ENCODE assay signal across 7 mouse cellular contexts in the genomic region with DNA sequence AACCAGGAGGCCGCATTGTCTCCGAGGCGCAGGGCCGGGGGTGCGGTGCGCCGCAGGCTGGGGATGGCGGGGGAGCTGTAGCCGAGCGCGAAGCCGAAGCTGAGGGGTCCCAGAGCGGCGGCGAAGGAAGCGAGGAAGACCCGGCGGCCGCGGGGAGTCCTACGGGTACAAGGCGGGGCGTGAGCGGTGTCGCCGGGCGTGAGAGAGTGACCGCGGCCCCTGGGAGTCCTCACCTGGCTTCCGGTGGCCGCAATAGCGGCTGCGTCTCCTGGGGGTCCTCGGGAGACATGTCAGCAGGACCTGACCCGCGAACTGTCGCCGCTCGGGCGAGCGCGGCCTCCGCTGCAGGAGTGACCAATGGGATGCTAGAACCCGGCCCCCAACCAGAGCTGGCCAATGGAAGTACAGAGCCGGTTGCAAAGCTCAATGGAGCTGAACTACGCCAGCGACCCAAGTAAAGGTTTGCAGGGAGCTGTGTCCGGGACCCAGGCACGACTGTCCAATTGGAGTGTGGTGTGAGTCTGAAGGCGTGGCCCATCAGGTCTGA. TPM values are rescaled to one million over a fixed set of nuclear protein-coding genes. Genes with fewer than 3 reads are reported as not detected.
A peak's percentile ranks its signal among the peaks of the same experiment; 100 is the strongest.
DNase-seq lines count a peak whose midpoint lies in the region; ATAC-seq lines count a peak whose summit lies in the region.

TSS of gene Slc2a8 (minus strand) at position 359 of the 547 bp plus-strand sequence.

- DNase-seq in adrenal gland, adult 8-10 months = peak; percentile 93
- DNase-seq in embryo, embryonic 9.5 days (ENCODE audit: extremely low spot score) = peak; percentile 92
- DNase-seq in gastrocnemius, postnatal 4 days (ENCODE audit: low spot score in 2 of 2) = peak; percentile 68 to 87
- DNase-seq in left cerebral cortex, postnatal 36 days (ENCODE audit: low spot score in 2 of 2) = peak; percentile 91 to 92
- DNase-seq in midbrain, embryonic 11.5 days (ENCODE audit: low spot score, missing footprints) = peak; percentile 96
- DNase-seq in skeletal muscle tissue, adult 2 months (ENCODE audit: low read depth, low spot score) = peak; percentile 95

- H3K27ac ChIP-seq in intestine, embryonic 16.5 days (ENCODE audit: low read length) = peak within 1 kb of the TSS; percentile 62
- H3K27ac ChIP-seq in midbrain, embryonic 11.5 days (ENCODE audit: low read depth, low read length) = peak within 1 kb of the TSS; percentile 56

- H3K36me3 ChIP-seq in intestine, embryonic 16.5 days (ENCODE audit: control insufficient read depth, insufficient read depth, low read length) = no peaks in the 10 kb centered on the region
- no peaks in the 10 kb centered on the region for H3K36me3 ChIP-seq in midbrain, embryonic 11.5 days (ENCODE audit: control insufficient read depth, insufficient read depth, low read length)

- peak within 1 kb of the TSS; percentile 87 for H3K4me3 ChIP-seq in intestine, embryonic 16.5 days (ENCODE audit: low read length)
- H3K4me3 ChIP-seq in midbrain, embryonic 11.5 days (ENCODE audit: low read depth, low read length) = peak within 1 kb of the TSS; percentile 82

- H3K9ac ChIP-seq in intestine, embryonic 16.5 days (ENCODE audit: low read depth, low read length) = peak within 1 kb of the TSS; percentile 90
- peak within 1 kb of the TSS; percentile 83 for H3K9ac ChIP-seq in midbrain, embryonic 11.5 days (ENCODE audit: low read length)

- ATAC-seq in intestine, embryonic 16.5 days = peak; percentile 99
- peak; percentile 99 for ATAC-seq in midbrain, embryonic 11.5 days (ENCODE audit: low FRiP score)

- H3K27me3 ChIP-seq in intestine, embryonic 16.5 days (replicated peaks; ENCODE audit: control insufficient read depth, insufficient read depth, low read length) = no peaks in the 10 kb centered on the region
- H3K27me3 ChIP-seq in midbrain, embryonic 11.5 days (ENCODE audit: control insufficient read depth, insufficient read depth, low read length) = no peaks in the 10 kb centered on the region

- WGBS in intestine, embryonic 16.5 days = under 1% methylated on average over 49 of the region's 50 CpGs
- WGBS in midbrain, embryonic 11.5 days = under 1% methylated on average over 50 of the region's 50 CpGs

- peaks cover 8% of the 10 kb centered on the region for H3K4me1 ChIP-seq in intestine, embryonic 16.5 days (ENCODE audit: control insufficient read depth, insufficient read depth, low read length)
- H3K4me1 ChIP-seq in midbrain, embryonic 11.5 days (ENCODE audit: control insufficient read depth, insufficient read depth, low read length) = peaks cover 15% of the 10 kb centered on the region

- peak within 1 kb of the TSS; percentile 97 for H3K4me2 ChIP-seq in intestine, embryonic 16.5 days (ENCODE audit: low read depth, low read length)
- H3K4me2 ChIP-seq in midbrain, embryonic 11.5 days = peak within 1 kb of the TSS; percentile 99

- no peaks in the 10 kb centered on the region for H3K9me3 ChIP-seq in intestine, embryonic 16.5 days (ENCODE audit: control insufficient read depth, low read length)
- H3K9me3 ChIP-seq in midbrain, embryonic 11.5 days (ENCODE audit: control insufficient read depth, low read length) = no peaks in the 10 kb centered on the region

- intact Hi-C loops in left cerebral cortex, postnatal 36 days (cut with DNase I) = loop anchor here (10.0 kb wide), 1 partner anchor 373 kb away; no protein-coding TSS in a partner anchor

RNA-seq across cellular contexts. Expression of gene Slc2a8, which starts in this region (rescaled TPM):
- 10 to 100 TPM; 19.8 to 28.5 (median 24.4) TPM for total RNA-seq in adrenal gland, adult 8-10 months (2022)
- total RNA-seq in gastrocnemius, postnatal 4 days (2021) = 1 to 10 TPM; 8.8 to 9.7 TPM
- 21.5 and 26.6 TPM in 2 replicates for polyA plus RNA-seq in intestine, embryonic 16.5 days (2015; fragmentation: Nextera tagmentation; extraction: Ambion mirVana)
- 10 to 100 TPM; 26.9 to 27.1 TPM for total RNA-seq in left cerebral cortex, postnatal 36 days (2021)
- polyA plus RNA-seq in midbrain, embryonic 11.5 days (2014; fragmentation: Nextera tagmentation; extraction: Ambion mirVana) = 8.4 and 9.5 TPM in 2 replicates

Comparison
In these comparisons a context has a peak if more than half of its experiments do, and no peak if none do; other contexts are left out.
1. Peak in every context shown above with its lines: DNase-seq, ATAC-seq, H3K4me3 ChIP-seq and H3K27ac ChIP-seq.